Mouse (Mus musculus): ENCODE data around the gene Rasal2. TPM values are rescaled to one million over a fixed set of nuclear protein-coding genes. Genes with fewer than 3 reads are reported as not detected.
"Not testable (repeated sequence)": the region's sequence is repeated elsewhere in the genome, so short reads cannot be mapped to it uniquely, and the experiment has no call there.

Gene Rasal2
- polyA plus RNA-seq, 1 experiment from 2014 or later, result 23.8 TPM

- DNase-seq (ENCODE audit: low spot score, missing footprints), result peak; percentile 78
- ATAC-seq (ENCODE audit: low FRiP score), result no peak
- WGBS, result 84% methylated on average over 1 of the region's 1 CpGs
- Histone ChIP-seq H3K27me3 (ENCODE audit: control insufficient read depth, insufficient read depth, low read length) (no peaks in the 10 kb centered on the region), H3K9ac (ENCODE audit: low read length) (no peak overlapping the region), H3K9me3 (ENCODE audit: control insufficient read depth, low read length) (no peaks in the 10 kb centered on the region), H3K4me2 (no peak overlapping the region), H3K36me3 (ENCODE audit: control insufficient read depth, insufficient read depth, low read length) (no peaks in the 10 kb centered on the region), H3K4me3 (ENCODE audit: low read depth, low read length) (no peak overlapping the region), H3K27ac (ENCODE audit: low read depth, low read length) (no peak overlapping the region), H3K4me1 (ENCODE audit: control insufficient read depth, insufficient read depth, low read length) (peaks cover 10% of the 10 kb centered on the region; the same call in 1 of the 2 replicates)
Observed at GRCm38 (mm10) chr1:157246779-157247178, 165.6 kb downstream of the Rasal2 start.

GRCm38 (mm10) chr1:157244453-157244790, 168.0 kb downstream of the Rasal2 start:
- H3K4me3 ChIP-seq (ENCODE audit: low read depth, low read length), result peak overlapping the region; percentile 17; the same call in 1 of the 2 replicates
- peak; percentile 76 for ATAC-seq (ENCODE audit: low FRiP score)
- 32% methylated on average over 5 of the region's 5 CpGs for WGBS

GRCm38 (mm10) chr1:157243576-157244452, 168.6 kb downstream of the Rasal2 start:
- WGBS, result 26% methylated on average over 7 of the region's 7 CpGs
- DNase-seq (ENCODE audit: low spot score, missing footprints) (peak; percentile 91), ATAC-seq (ENCODE audit: low FRiP score) (peak; percentile 62; the same call in 1 of the 2 replicates)
- peak overlapping the region; percentile 17; the same call in 1 of the 2 replicates for H3K4me3 ChIP-seq (ENCODE audit: low read depth, low read length)
- no peaks in the 10 kb centered on the region for H3K36me3 ChIP-seq (ENCODE audit: control insufficient read depth, insufficient read depth, low read length)
- peaks cover 10% of the 10 kb centered on the region; the same call in 1 of the 2 replicates for H3K4me1 ChIP-seq (ENCODE audit: control insufficient read depth, insufficient read depth, low read length)
- H3K4me2 ChIP-seq, result peak overlapping the region; percentile 34
- H3K27ac ChIP-seq (ENCODE audit: low read depth, low read length), result peak overlapping the region; percentile 56
- H3K27me3 ChIP-seq (ENCODE audit: control insufficient read depth, insufficient read depth, low read length), result no peaks in the 10 kb centered on the region
- peak overlapping the region; percentile 39 for H3K9ac ChIP-seq (ENCODE audit: low read length)
- no peaks in the 10 kb centered on the region for H3K9me3 ChIP-seq (ENCODE audit: control insufficient read depth, low read length)

More at GRCm38 (mm10) chr1:157244453-157244790, 168.0 kb downstream of the Rasal2 start:
- Histone ChIP-seq H3K4me1 (ENCODE audit: control insufficient read depth, insufficient read depth, low read length) (peaks cover 10% of the 10 kb centered on the region; the same call in 1 of the 2 replicates), H3K4me2 (peak overlapping the region; percentile 34; the same call in 1 of the 2 replicates), H3K27me3 (ENCODE audit: control insufficient read depth, insufficient read depth, low read length) (no peaks in the 10 kb centered on the region), H3K9me3 (ENCODE audit: control insufficient read depth, low read length) (no peaks in the 10 kb centered on the region), H3K27ac (ENCODE audit: low read depth, low read length) (peak overlapping the region; percentile 56), H3K9ac (ENCODE audit: low read length) (peak overlapping the region; percentile 39), H3K36me3 (ENCODE audit: control insufficient read depth, insufficient read depth, low read length) (no peaks in the 10 kb centered on the region)
- DNase-seq (ENCODE audit: low spot score, missing footprints), result no peak

GRCm38 (mm10) chr1:157239687-157240086, 172.7 kb downstream of the Rasal2 start:
- no peak overlapping the region for H3K4me3 ChIP-seq (ENCODE audit: low read depth, low read length)
- H3K4me1 ChIP-seq (ENCODE audit: control insufficient read depth, insufficient read depth, low read length), result peaks cover 10% of the 10 kb centered on the region; the same call in 1 of the 2 replicates
- ATAC-seq (ENCODE audit: low FRiP score) (no peak), DNase-seq (ENCODE audit: low spot score, missing footprints) (no peak)
- H3K27ac ChIP-seq (ENCODE audit: low read depth, low read length), result no peak overlapping the region
- WGBS, result 100% methylated on average over 1 of the region's 1 CpGs
- H3K9ac ChIP-seq (ENCODE audit: low read length), result no peak overlapping the region
- H3K27me3 ChIP-seq (ENCODE audit: control insufficient read depth, insufficient read depth, low read length), result no peaks in the 10 kb centered on the region
- no peak overlapping the region for H3K4me2 ChIP-seq
- no peaks in the 10 kb centered on the region for H3K9me3 ChIP-seq (ENCODE audit: control insufficient read depth, low read length)
- no peaks in the 10 kb centered on the region for H3K36me3 ChIP-seq (ENCODE audit: control insufficient read depth, insufficient read depth, low read length)

GRCm38 (mm10) chr1:157236650-157237344, 175.6 kb downstream of the Rasal2 start:
- not testable (repeated sequence) for H3K27ac ChIP-seq (ENCODE audit: low read depth, low read length); H3K9ac ChIP-seq (ENCODE audit: low read length); H3K4me2 ChIP-seq; H3K4me1 ChIP-seq (ENCODE audit: control insufficient read depth, insufficient read depth, low read length); H3K9me3 ChIP-seq (ENCODE audit: control insufficient read depth, low read length); DNase-seq (ENCODE audit: low spot score, missing footprints); H3K36me3 ChIP-seq (ENCODE audit: control insufficient read depth, insufficient read depth, low read length); H3K27me3 ChIP-seq (ENCODE audit: control insufficient read depth, insufficient read depth, low read length); H3K4me3 ChIP-seq (ENCODE audit: low read depth, low read length); ATAC-seq (ENCODE audit: low FRiP score)
- 95% methylated on average over 4 of the region's 4 CpGs for WGBS

GRCm38 (mm10) chr1:157233451-157233850, 178.9 kb downstream of the Rasal2 start:
- Histone ChIP-seq H3K9ac (ENCODE audit: low read length) (no peak overlapping the region), H3K27me3 (ENCODE audit: control insufficient read depth, insufficient read depth, low read length) (no peaks in the 10 kb centered on the region), H3K36me3 (ENCODE audit: control insufficient read depth, insufficient read depth, low read length) (no peaks in the 10 kb centered on the region), H3K4me3 (ENCODE audit: low read depth, low read length) (no peak overlapping the region), H3K9me3 (ENCODE audit: control insufficient read depth, low read length) (no peaks in the 10 kb centered on the region), H3K4me2 (no peak overlapping the region), H3K4me1 (ENCODE audit: control insufficient read depth, insufficient read depth, low read length) (peaks cover 7% of the 10 kb centered on the region; the same call in 1 of the 2 replicates), H3K27ac (ENCODE audit: low read depth, low read length) (no peak overlapping the region)
- WGBS, result 83% methylated on average over 2 of the region's 2 CpGs
- DNase-seq (ENCODE audit: low spot score, missing footprints) (no peak), ATAC-seq (ENCODE audit: low FRiP score) (no peak)

GRCm38 (mm10) chr1:157232372-157232771, 180.0 kb downstream of the Rasal2 start:
- DNase-seq (ENCODE audit: low spot score, missing footprints), result no peak
- ATAC-seq (ENCODE audit: low FRiP score), result no peak

GRCm38 (mm10) chr1:157231016-157231415, 181.4 kb downstream of the Rasal2 start:
- WGBS, result 16% methylated on average over 8 of the region's 8 CpGs
- Histone ChIP-seq H3K9me3 (ENCODE audit: control insufficient read depth, low read length) (no peaks in the 10 kb centered on the region), H3K4me2 (peak overlapping the region; percentile 15; the same call in 1 of the 2 replicates), H3K27me3 (ENCODE audit: control insufficient read depth, insufficient read depth, low read length) (no peaks in the 10 kb centered on the region), H3K27ac (ENCODE audit: low read depth, low read length) (no peak overlapping the region), H3K4me3 (ENCODE audit: low read depth, low read length) (no peak overlapping the region), H3K9ac (ENCODE audit: low read length) (no peak overlapping the region), H3K4me1 (ENCODE audit: control insufficient read depth, insufficient read depth, low read length) (peaks cover 9% of the 10 kb centered on the region; the same call in 1 of the 2 replicates), H3K36me3 (ENCODE audit: control insufficient read depth, insufficient read depth, low read length) (no peaks in the 10 kb centered on the region)
- ATAC-seq (ENCODE audit: low FRiP score) (no peak), DNase-seq (ENCODE audit: low spot score, missing footprints) (no peak)

More at GRCm38 (mm10) chr1:157232372-157232771, 180.0 kb downstream of the Rasal2 start:
- no peak overlapping the region for H3K27ac ChIP-seq (ENCODE audit: low read depth, low read length)
- H3K4me2 ChIP-seq, result no peak overlapping the region
- peaks cover 7% of the 10 kb centered on the region; the same call in 1 of the 2 replicates for H3K4me1 ChIP-seq (ENCODE audit: control insufficient read depth, insufficient read depth, low read length)
- H3K9ac ChIP-seq (ENCODE audit: low read length), result no peak overlapping the region
- WGBS, result 76% methylated on average over 4 of the region's 4 CpGs
- no peak overlapping the region for H3K4me3 ChIP-seq (ENCODE audit: low read depth, low read length)
- H3K9me3 ChIP-seq (ENCODE audit: control insufficient read depth, low read length), result no peaks in the 10 kb centered on the region
- H3K27me3 ChIP-seq (ENCODE audit: control insufficient read depth, insufficient read depth, low read length), result no peaks in the 10 kb centered on the region
- H3K36me3 ChIP-seq (ENCODE audit: control insufficient read depth, insufficient read depth, low read length), result no peaks in the 10 kb centered on the region
